Mouse (Mus musculus): ENCODE results near the gene Stx1b.
A peak's percentile ranks its signal among the peaks of the same experiment; 100 is the strongest.
"Not testable (repeated sequence)": the region's sequence is repeated elsewhere in the genome, so short reads cannot be mapped to it uniquely, and the experiment has no call there.

The Stx1b gene

DNA sequence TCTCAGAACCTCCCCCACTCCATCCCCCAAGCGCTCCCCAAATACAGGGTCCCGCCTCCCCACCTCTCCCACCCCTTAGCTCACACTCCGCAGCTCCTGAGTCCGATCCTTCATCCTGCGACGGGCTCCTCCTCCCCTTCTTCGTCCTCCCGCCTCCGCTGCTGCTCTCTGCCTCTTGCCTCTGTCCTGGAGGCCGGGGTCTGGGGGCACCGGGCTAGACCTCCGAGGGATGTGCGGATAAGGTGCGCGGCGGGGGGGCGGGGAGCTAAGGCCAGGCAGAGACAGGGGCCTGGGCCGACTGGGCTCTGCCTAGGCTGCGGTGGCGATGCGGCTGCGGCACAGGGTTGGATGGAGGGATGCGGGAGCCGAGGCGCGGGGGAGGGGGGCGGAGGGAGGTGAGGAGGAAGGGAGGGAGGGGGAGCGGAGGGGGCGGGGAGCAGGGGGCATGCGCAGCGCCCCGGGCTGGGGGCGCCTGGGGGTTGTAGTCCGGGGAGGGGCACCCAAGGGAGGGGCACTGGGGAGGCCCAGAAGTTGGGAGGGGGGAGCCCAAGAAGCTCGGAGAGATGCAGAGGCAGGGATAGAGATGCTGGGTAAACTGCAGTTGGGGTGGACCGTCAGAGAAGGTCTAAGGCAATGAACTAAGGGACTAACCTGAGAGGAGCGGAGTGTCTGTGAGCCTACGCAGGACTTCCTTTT, at the start of gene Stx1b, which contains the start of gene Stx4a:
Gene Stx1b (minus strand): TSS at position 374 of the 696 bp plus-strand sequence.
Gene Stx4a (plus strand): TSS at position 119 of the 696 bp plus-strand sequence.
- DNase-seq (ENCODE audit: low spot score in 2 of 2), result peak; percentile 85 to 89

GRCm38 (mm10) chr7:127870136-127870821, 45.9 kb upstream of the Stx1b start:
- DNase-seq (ENCODE audit: low spot score in 2 of 2), result no peak

GRCm38 (mm10) chr7:127869149-127869810, 44.9 kb upstream of the Stx1b start:
- DNase-seq (ENCODE audit: low spot score in 2 of 2), result peak in 1 of 2 experiments; percentile 75

- no peak for DNase-seq (ENCODE audit: low spot score in 2 of 2)
These were observed 43.3 kb upstream of the Stx1b start for GRCm38 (mm10) chr7:127867641-127868040.

DNA sequence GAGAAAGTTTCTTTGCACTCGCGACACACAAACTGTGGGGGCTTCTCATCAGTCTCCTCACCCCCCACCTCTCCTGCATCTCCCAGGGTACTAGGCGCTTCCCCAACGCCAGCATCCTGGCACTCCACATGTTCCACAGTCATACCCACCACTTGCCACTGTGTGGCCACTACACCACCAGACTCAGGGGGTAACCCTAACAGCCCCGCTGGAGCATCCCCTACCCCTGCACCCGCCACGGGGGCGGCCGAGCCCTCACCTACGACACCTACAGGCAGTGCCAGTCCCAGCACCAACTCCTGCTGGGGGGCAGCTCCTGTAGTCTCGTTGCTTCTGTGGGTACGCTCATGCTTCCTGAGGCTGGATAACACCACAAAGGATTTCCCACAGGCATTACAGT, 42.1 kb upstream of the Stx1b start:
- DNase-seq (ENCODE audit: low spot score in 2 of 2), result no peak

DNA sequence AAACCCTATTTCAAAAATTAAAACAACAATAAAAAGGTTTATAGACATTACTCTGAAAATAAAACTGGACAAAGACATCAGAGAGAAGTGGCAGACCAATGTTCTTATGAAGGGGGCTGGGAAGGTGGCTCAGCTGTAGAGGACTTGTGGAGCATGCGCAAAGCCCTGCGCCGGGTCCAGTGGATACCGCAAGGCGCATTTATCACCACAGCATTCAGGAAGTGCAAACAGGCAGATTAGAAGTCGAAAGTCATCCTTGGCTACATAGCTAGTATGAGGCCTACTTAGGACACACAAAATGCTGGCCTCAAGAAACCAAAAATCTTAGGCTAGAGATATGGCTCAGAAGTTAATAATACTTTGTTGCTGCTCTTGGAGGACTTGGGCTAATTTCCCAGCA, 33.9 kb upstream of the Stx1b start:
- no peak for DNase-seq (ENCODE audit: low spot score in 2 of 2)

GRCm38 (mm10) chr7:127850906-127851305, 26.6 kb upstream of the Stx1b start:
- DNase-seq (ENCODE audit: low spot score in 2 of 2), result no peak

GRCm38 (mm10) chr7:127849973-127850875, 25.9 kb upstream of the Stx1b start:
- DNase-seq (ENCODE audit: low spot score in 2 of 2), result no peak

- peak; percentile 86 to 89 for DNase-seq (ENCODE audit: low spot score in 2 of 2)
These were observed 17.8 kb upstream of the Stx1b start for GRCm38 (mm10) chr7:127842001-127842718.

DNA sequence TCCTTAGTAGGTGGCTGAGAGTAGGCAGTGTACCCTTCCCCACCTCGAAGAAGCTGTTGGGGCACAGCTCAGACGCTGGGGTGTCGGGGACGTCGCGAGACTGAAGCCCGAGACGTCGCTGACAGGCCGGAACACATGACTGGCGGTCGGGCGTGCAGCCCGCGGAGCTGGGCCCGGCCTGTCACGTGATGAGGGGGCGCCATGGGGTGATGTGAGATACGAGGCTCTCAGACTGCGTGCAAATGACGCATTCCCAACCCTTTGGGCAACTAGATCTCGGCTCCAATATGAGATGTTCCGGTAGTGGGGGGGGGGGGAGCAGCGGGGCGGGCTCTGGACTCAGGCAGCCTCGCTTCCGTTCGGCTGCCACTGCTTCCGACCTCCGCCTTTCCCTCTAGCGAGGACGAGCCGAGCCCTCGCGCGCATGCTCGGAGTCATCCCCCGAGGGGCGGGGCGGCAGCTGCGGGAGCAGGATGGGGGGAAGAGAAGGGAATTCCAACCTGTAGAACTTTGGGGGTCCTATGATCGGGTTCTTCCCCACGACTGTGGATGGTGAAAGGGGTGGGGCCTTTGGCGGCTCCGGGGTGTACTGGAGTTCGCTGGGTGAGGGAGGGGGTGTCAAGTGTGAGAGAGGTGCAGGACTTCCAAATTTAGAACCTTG, 17.1 kb upstream of the Stx1b start:
- DNase-seq (ENCODE audit: low spot score in 2 of 2), result peak; percentile 98 to 99

DNA sequence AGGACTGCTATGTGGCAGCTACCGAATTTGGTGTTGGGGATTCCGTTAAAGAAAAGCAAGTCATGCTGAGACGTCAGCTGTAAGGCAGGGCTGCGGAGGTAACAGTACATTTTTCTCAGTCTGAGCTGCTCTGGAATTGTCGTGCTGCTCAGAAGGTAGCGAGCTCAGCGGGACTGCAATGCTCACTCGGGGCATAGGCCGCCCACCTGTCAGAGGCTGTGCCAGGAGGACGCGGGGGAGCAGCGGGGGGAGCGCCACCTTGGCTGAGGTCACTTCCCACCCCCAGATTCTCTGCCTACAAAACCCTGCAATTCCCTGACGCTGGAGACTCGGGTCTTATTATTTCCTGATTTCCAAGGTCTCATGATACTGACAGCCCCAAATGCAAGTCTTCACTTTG, 16.5 kb upstream of the Stx1b start:
- peak; percentile 73 to 83 for DNase-seq (ENCODE audit: low spot score in 2 of 2)

GRCm38 (mm10) chr7:127840031-127840430, 15.7 kb upstream of the Stx1b start:
- DNase-seq (ENCODE audit: low spot score in 2 of 2), result not testable (repeated sequence)

- DNase-seq (ENCODE audit: low spot score in 2 of 2), result not testable (repeated sequence)
These were observed 13.5 kb upstream of the Stx1b start for GRCm38 (mm10) chr7:127837878-127838277.

DNA sequence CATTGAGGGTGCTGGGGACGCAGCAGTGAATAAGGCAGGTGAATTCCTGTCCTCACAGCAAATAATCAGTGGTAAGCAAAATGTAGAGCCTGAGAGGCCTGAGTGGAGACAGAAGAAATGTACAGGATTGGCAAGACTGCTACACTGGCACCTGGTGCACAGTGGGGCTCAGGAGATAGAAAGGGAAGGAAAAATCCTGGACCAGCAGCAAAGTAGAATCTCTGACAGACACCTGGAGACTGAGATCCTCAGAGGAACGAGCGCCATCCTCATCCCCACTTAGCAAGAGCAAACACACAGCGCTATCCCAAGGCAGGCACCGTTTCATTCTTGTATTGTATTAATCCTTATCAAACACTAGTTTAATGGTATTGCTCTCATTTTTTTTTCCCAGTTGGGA, 13.1 kb upstream of the Stx1b start:
- DNase-seq (ENCODE audit: low spot score in 2 of 2), result no peak

GRCm38 (mm10) chr7:127835550-127835949, 11.2 kb upstream of the Stx1b start:
- no peak for DNase-seq (ENCODE audit: low spot score in 2 of 2)

DNA sequence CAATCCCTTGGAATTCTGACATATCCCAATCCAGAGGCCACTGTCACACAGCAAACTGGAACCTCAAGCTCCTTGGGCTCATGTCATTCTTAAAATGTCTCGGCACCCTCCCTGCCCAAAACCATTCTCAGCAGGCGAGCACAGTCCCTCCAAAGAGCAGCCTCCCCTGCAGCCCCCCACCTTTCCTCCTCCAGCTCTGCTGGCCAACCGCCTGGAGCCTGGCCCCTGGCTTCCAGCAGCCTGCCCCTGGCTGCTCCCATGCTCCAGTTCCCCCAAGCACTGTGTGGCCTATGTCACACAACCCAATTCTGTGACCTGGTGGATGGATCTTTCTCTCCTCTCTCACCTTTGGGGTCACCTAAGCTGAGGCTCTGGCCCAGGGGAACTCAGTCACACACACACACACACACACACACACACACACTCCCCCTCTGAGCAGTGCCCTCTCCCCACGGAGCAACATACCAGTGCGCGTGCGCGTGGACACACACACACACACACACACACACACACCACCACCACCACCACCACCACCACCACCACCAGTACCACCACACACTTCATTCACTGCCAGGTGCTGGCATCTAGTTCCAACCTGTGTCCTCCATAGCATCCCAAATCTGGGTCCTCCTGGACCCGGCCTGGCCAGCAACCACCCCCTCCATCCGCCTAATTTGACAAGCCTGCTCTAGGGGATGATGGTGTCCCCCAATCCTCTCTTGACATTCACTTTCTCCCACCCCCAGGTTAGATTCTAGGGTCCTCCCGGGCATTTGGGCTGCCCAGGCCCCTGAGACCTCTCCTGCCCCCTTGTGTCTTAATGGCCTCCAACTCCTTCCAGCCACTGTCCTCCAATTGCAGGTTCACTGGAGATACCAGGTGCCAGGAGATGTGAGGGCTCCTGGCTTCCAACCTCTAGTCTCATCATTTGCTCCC, 845 bp downstream of the Stx1b start:
- peak in 1 of 2 experiments; percentile 59 for DNase-seq (ENCODE audit: low spot score in 2 of 2)

DNA sequence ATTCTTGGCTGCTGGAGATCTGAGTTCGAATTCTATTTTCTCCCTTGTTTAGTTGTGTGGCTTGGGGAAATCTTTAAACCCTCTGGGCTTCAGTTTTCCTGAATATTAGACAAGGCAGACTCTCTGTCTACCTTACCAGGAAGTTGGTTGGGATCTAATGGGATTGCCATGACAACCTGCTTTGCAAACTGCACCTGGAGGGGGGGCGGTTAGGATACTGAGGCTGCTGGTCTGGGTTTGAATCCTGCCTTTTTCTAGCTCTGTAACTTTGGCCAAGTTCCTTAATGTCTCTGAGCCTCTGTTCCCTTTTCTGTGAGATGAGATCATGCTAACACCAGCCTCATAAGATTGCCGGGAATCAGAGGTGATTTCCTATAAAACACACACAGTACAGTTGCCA, 1.9 kb downstream of the Stx1b start:
- no peak for DNase-seq (ENCODE audit: low spot score in 2 of 2)

DNA sequence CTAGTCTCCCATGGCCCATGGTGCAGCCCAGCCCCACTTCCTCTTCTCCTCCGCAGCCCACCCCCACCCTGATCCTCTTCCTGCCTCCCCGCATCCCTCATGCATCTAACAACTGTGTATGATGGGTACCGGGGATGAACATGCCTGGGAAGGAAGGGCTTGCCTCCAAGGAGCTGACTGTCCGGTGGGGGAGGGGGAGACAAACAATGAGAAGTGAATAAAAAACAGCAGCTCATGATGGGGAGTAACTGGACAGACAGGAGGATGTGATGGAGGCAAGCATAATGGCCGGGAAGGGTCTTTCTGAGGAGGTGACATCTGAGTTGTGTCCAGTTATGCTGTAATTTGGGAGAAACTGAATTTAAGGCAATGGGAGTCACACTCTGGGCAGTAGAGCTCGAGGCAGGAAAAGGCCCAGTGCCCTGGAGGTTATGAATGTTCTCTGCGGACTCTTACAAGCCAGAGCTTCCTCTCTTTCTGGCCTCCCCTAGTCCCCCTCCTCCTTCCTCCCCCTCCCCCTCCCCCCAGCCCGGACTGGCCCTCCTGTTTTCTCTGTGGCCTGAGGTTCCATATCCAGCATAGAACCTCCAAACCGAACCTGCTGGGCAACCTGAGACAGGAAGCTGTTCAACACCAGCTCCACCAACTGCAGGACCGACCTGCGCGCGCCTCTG, 3.4 kb downstream of the Stx1b start:
- no peak for DNase-seq (ENCODE audit: low spot score in 2 of 2)

DNA sequence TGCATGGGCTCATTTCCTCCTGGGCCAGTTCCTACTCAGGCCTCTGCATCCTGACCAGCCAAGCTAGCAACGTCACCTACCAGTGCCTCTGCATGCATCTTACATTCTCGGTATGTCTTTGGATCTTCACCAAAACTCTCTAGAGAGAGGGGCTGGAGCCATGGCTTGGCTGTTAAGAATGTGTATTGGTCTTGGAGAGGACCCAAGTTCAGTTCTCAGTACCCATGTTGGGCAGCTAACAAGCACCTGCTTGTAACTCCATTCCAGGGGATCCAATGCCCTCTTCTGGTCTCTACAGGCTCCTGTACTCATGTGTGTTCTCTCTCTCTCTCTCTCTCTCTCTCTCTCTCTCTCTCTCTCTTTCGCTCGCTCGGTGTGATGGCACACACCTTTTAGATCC, 6.6 kb downstream of the Stx1b start:
- no peak for DNase-seq (ENCODE audit: low spot score in 2 of 2)

Data from right cerebral cortex, postnatal 10 days (tissue).